Mouse (Mus musculus): ENCODE data around the gene Ankrd34b. TPM values are rescaled to one million over a fixed set of nuclear protein-coding genes. Genes with fewer than 3 reads are reported as not detected.

Gene Ankrd34b
- polyA plus RNA-seq (2016; fragmentation: Nextera tagmentation; extraction: Ambion mirVana), result 0.09 and 0.11 TPM in 2 replicates

DNA sequence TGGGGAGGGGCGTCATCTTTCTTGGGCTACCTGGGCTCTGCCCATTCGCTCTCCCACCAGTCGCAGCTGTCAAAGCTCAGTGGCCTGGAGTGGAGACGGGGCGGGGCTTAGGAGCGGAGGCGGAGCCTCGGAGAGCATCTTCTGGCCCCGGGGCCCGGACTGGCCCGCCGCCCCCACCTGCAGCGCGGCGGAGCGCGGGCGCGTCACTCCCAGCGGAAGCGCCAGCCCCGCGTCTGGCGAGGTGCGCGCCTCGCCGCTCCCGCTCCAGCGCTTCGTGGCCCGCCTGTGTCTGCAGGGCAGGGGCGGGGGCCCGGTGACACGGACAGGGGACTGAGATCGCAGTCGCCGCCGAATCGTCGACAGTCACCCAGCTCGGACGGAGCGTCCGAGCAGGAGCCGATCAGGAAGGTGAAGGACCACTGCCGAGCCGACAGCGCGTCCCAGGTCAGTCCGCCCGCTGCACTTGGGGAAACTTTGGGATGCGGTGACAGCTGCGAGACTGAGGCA lies at the start of gene Ankrd34b:
TSS of gene Ankrd34b (plus strand) at position 139 of the 507 bp plus-strand sequence.
- Histone ChIP-seq H3K27me3 (ENCODE audit: low read depth, poor library complexity, severe bottlenecking) (peaks cover 70% of the 10 kb centered on the region), H3K9me3 (replicated peaks) (no peaks in the 10 kb centered on the region), H3K4me1 (peaks cover 19% of the 10 kb centered on the region), H3K27ac (replicated peaks) (peak within 1 kb of the TSS; percentile 49), H3K36me3 (no peaks in the 10 kb centered on the region), H3K4me3 (peak within 1 kb of the TSS; percentile 79)
- DNase-seq (ENCODE audit: low spot score), result peak; percentile 67
- under 1% methylated on average over 54 of the region's 54 CpGs for WGBS

DNA sequence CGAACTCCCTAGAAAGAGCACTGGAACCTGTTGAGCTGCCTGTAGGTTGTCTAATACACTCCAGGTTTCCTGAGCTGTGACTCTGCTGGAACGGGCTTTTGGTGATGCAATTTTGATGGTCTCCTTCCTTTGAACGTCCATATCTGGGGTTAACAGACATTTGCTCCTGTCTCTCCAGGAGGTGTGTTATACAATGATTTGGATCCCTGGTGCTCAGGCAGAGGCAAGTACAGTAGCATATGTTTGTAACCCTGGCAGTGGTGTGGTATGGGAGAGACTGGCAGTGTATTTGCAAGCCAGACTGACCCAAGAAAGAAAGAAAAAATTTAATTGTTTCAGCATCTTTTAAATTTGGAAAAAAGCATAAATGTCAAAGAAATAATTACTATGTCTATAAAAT lies 38.3 kb upstream of the Ankrd34b start:
- 86% methylated on average over 3 of the region's 3 CpGs for WGBS
- Histone ChIP-seq H3K27ac (replicated peaks) (no peak overlapping the region), H3K4me3 (no peak overlapping the region), H3K4me1 (no peaks in the 10 kb centered on the region), H3K36me3 (peaks cover 49% of the 10 kb centered on the region), H3K9me3 (replicated peaks) (no peaks in the 10 kb centered on the region), H3K27me3 (ENCODE audit: low read depth, poor library complexity, severe bottlenecking) (no peaks in the 10 kb centered on the region)
- DNase-seq (ENCODE audit: low spot score), result no peak

- 90% methylated on average over 12 of the region's 12 CpGs for WGBS
- no peak for DNase-seq (ENCODE audit: low spot score)
- Histone ChIP-seq H3K36me3 (no peaks in the 10 kb centered on the region), H3K27ac (replicated peaks) (no peak overlapping the region), H3K9me3 (replicated peaks) (no peaks in the 10 kb centered on the region), H3K4me1 (no peaks in the 10 kb centered on the region), H3K27me3 (ENCODE audit: low read depth, poor library complexity, severe bottlenecking) (no peaks in the 10 kb centered on the region), H3K4me3 (no peak overlapping the region)
These were observed 32.5 kb upstream of the Ankrd34b start for GRCm38 (mm10) chr13:92393047-92393661.

- H3K27ac ChIP-seq (replicated peaks), result no peak overlapping the region
- no peaks in the 10 kb centered on the region for H3K36me3 ChIP-seq
- no peak overlapping the region for H3K4me3 ChIP-seq
- WGBS, result 81% methylated on average over 11 of the region's 11 CpGs
- no peaks in the 10 kb centered on the region for H3K4me1 ChIP-seq
- no peaks in the 10 kb centered on the region for H3K9me3 ChIP-seq (replicated peaks)
- DNase-seq (ENCODE audit: low spot score), result no peak
- H3K27me3 ChIP-seq (ENCODE audit: low read depth, poor library complexity, severe bottlenecking), result no peaks in the 10 kb centered on the region
These were observed 27.0 kb upstream of the Ankrd34b start for GRCm38 (mm10) chr13:92398491-92399384.

GRCm38 (mm10) chr13:92402063-92402462 lies 23.6 kb upstream of the Ankrd34b start:
- H3K27ac ChIP-seq (replicated peaks), result no peak overlapping the region
- 72% methylated on average over 2 of the region's 2 CpGs for WGBS
- H3K4me1 ChIP-seq, result no peaks in the 10 kb centered on the region
- DNase-seq (ENCODE audit: low spot score), result no peak
- no peaks in the 10 kb centered on the region; the same call in 1 of the 2 replicates for H3K9me3 ChIP-seq (replicated peaks)
- H3K4me3 ChIP-seq, result no peak overlapping the region
- no peaks in the 10 kb centered on the region for H3K27me3 ChIP-seq (ENCODE audit: low read depth, poor library complexity, severe bottlenecking)
- no peaks in the 10 kb centered on the region for H3K36me3 ChIP-seq

GRCm38 (mm10) chr13:92403496-92403895 lies 22.2 kb upstream of the Ankrd34b start:
- Histone ChIP-seq H3K4me1 (no peaks in the 10 kb centered on the region), H3K36me3 (no peaks in the 10 kb centered on the region), H3K4me3 (no peak overlapping the region), H3K9me3 (replicated peaks) (no peaks in the 10 kb centered on the region; the same call in 1 of the 2 replicates), H3K27ac (replicated peaks) (no peak overlapping the region), H3K27me3 (ENCODE audit: low read depth, poor library complexity, severe bottlenecking) (no peaks in the 10 kb centered on the region)
- WGBS, result 89% methylated on average over 3 of the region's 3 CpGs
- no peak for DNase-seq (ENCODE audit: low spot score)

GRCm38 (mm10) chr13:92410486-92410885 lies 15.2 kb upstream of the Ankrd34b start:
- Histone ChIP-seq H3K36me3 (no peaks in the 10 kb centered on the region), H3K9me3 (replicated peaks) (no peaks in the 10 kb centered on the region; the same call in 1 of the 2 replicates), H3K4me1 (no peaks in the 10 kb centered on the region), H3K27ac (replicated peaks) (no peak overlapping the region), H3K4me3 (no peak overlapping the region), H3K27me3 (ENCODE audit: low read depth, poor library complexity, severe bottlenecking) (no peaks in the 10 kb centered on the region)
- DNase-seq (ENCODE audit: low spot score), result no peak
- 84% methylated on average over 2 of the region's 2 CpGs for WGBS

DNA sequence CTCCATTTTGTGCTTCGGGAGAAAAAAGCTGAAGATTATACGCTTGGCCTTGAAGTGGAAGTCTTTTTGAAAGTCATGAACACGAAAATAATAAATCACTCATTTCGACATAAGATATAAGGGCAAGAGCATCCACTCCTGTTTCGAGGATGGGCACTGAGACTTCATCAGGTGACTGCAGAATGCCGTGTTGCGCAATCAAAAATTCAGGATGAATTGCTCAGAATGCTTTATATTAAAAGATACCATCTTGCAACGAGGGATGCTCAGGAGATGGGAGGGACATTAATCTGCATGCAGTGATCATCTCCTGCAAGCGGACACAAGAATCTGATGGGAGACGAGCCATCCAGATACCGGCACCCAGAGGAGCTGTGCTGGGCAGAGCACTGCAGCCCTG lies 6.1 kb upstream of the Ankrd34b start:
- H3K4me1 ChIP-seq, result no peaks in the 10 kb centered on the region
- no peak overlapping the region for H3K27ac ChIP-seq (replicated peaks)
- H3K27me3 ChIP-seq (ENCODE audit: low read depth, poor library complexity, severe bottlenecking), result peaks cover 21% of the 10 kb centered on the region
- no peak overlapping the region for H3K4me3 ChIP-seq
- no peaks in the 10 kb centered on the region for H3K36me3 ChIP-seq
- H3K9me3 ChIP-seq (replicated peaks), result no peaks in the 10 kb centered on the region
- 92% methylated on average over 11 of the region's 11 CpGs for WGBS
- no peak for DNase-seq (ENCODE audit: low spot score)

DNA sequence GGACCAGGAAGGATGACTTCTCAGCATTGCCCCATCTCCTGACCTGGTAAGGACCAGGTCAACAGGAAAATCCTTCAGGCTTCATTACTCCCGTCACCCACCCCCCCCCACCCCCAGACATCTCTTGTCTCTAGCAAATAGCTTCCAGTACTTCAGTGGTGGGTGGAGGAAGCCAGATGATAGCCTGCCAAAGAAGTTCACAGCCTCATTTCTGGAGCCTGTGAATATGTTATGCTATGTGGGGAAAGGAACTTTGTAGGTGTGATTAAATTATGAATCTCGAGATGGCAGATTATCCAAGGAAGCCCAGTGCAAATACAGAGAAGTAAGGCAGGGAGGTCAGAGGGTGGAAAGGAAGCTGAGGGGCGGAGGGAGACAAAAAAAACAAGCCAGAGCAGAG lies 2.0 kb upstream of the Ankrd34b start:
- no peak for DNase-seq (ENCODE audit: low spot score)

DNA sequence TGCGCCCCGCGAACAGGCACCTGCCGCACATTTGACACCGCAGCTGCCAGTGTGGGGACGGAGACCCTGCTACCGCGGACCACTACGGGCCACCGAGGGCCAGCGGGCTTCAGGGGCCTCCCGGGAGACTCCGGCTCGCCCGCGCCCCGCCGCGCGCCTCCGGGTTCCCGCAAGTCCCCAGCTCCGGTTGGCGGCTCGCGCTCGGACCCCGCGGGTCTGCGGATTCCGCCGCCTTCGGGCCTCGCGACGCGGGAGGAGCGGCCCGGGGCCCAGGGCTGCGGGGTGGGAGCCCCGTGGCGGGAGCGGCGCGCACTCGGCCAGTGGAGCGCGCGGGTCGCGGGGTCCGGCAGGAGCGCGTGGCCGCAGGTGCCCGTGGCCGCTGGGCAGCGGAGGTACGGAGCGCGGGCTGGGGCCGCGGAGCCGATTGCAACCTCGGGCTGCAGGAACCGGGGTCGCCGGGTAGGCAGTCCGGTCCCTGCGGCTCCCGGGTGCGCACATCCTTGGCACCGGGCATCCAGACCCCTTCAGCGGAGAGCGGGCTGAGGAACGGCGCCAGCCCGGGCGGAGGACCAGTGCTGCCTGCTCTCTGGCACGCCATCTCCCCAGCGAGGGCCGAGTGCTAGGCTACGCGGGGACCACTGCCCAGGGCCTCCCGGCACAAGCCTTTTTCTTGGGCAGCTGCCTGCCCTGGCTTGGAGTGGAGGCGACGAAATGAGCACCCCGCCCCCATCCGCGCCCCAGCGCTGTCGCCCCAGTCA lies 777 bp downstream of the Ankrd34b start:
- H3K4me1 ChIP-seq, result peaks cover 19% of the 10 kb centered on the region
- under 1% methylated on average over 92 of the region's 92 CpGs for WGBS
- peak overlapping the region; percentile 49 for H3K27ac ChIP-seq (replicated peaks)
- peak overlapping the region; percentile 79 for H3K4me3 ChIP-seq
- H3K27me3 ChIP-seq (ENCODE audit: low read depth, poor library complexity, severe bottlenecking), result peaks cover 70% of the 10 kb centered on the region
- H3K9me3 ChIP-seq (replicated peaks), result no peaks in the 10 kb centered on the region
- DNase-seq (ENCODE audit: low spot score), result peak; percentile 54
- H3K36me3 ChIP-seq, result no peaks in the 10 kb centered on the region

More for the DNA sequence above, 2.0 kb upstream of the Ankrd34b start:
- Histone ChIP-seq H3K36me3 (no peaks in the 10 kb centered on the region), H3K9me3 (replicated peaks) (no peaks in the 10 kb centered on the region), H3K27me3 (ENCODE audit: low read depth, poor library complexity, severe bottlenecking) (peaks cover 62% of the 10 kb centered on the region), H3K4me1 (peaks cover 19% of the 10 kb centered on the region), H3K4me3 (no peak overlapping the region), H3K27ac (replicated peaks) (no peak overlapping the region)
- WGBS, result 54% methylated on average over 3 of the region's 3 CpGs

DNA sequence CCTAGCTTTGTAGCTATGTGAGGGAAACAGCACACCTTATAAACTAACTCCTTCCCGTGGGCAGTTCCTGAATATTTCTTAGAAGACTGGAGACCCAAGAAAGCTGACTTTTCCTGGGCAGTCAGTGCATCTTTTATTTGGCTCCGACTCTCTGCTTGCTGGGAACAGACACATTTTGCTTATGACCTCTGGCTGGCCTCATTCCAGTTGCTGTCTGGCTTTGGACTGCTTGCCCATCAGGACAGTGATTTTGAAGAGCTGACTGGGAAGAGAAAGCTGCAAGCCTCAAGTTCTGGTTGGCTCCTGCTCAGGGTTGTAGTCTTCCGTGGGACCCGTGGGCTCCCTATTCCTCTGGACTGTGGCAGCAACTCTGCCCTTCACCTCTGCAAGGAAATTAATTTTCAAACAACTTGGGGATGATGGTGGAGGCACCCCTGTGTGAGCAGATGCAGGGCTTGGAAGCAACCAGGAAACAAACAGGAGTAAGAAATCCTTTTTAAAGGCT lies 1.7 kb downstream of the Ankrd34b start:
- DNase-seq (ENCODE audit: low spot score), result no peak
- H3K9me3 ChIP-seq (replicated peaks), result no peaks in the 10 kb centered on the region
- H3K4me1 ChIP-seq, result peaks cover 19% of the 10 kb centered on the region
- H3K36me3 ChIP-seq, result no peaks in the 10 kb centered on the region
- H3K27ac ChIP-seq (replicated peaks), result no peak overlapping the region
- peak overlapping the region; percentile 79; the same call in 1 of the 2 replicates for H3K4me3 ChIP-seq
- peaks cover 70% of the 10 kb centered on the region for H3K27me3 ChIP-seq (ENCODE audit: low read depth, poor library complexity, severe bottlenecking)
- 50% methylated on average over 4 of the region's 4 CpGs for WGBS

DNA sequence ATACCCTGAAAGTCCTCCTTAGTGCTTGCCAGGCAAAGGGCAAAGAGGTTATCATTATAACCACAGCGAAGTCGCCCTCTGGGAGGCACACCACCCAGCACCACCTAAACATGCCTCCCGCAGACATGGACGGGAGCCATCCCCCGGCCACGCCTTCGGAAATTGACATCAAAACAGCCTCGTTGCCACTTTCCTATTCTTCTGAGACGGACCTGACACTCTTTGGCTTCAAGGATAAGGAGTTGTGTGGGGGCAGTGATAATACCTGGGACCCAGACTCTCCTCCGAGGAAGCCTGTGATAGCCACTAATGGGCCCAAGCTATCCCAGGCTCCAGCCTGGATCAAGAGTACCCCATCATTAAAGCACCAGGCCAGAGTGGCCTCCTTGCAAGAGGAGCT lies 13.0 kb downstream of the Ankrd34b start:
- Histone ChIP-seq H3K27ac (replicated peaks) (no peak overlapping the region), H3K36me3 (no peaks in the 10 kb centered on the region), H3K9me3 (replicated peaks) (no peaks in the 10 kb centered on the region), H3K4me1 (no peaks in the 10 kb centered on the region), H3K27me3 (ENCODE audit: low read depth, poor library complexity, severe bottlenecking) (no peaks in the 10 kb centered on the region), H3K4me3 (no peak overlapping the region)
- no peak for DNase-seq (ENCODE audit: low spot score)
- 90% methylated on average over 10 of the region's 10 CpGs for WGBS

All from midbrain, embryonic 10.5 days (tissue).